Mouse (Mus musculus) cortical plate, adult 2 months (tissue): Measurements from ENCODE around the gene Btg3. TPM values are rescaled to one million over a fixed set of nuclear protein-coding genes. Genes with fewer than 3 reads are reported as not detected.

ENCODE experiments used
- H3K27ac ChIP-seq: fragments of 200-500 bp; 2 replicates; pipeline ENCODE4 v1.5.1; 2012; ENCODE audit warnings: low read length, control low read depth, inconsistent platforms; ENCODE audit not compliant: insufficient read depth
- H3K4me1 ChIP-seq: fragments of 200-500 bp; 2 replicates; pipeline ENCODE4 v1.6.1; 2011; ENCODE audit warnings: low read length; ENCODE audit not compliant: control insufficient read depth, insufficient read depth
- H3K4me3 ChIP-seq: fragments of 200-500 bp; 2 replicates; pipeline ENCODE4 v1.5.1; 2011; ENCODE audit warnings: mild to moderate bottlenecking, low read length, control low read depth; ENCODE audit not compliant: insufficient read depth
- CTCF ChIP-seq: fragments of 200-500 bp; IDR thresholded peaks from 2 replicates; pipeline ENCODE4 v1.5.1; 2011; ENCODE audit warnings: mild to moderate bottlenecking, control low read depth, low read length; ENCODE audit not compliant: insufficient read depth; ENCODE audit errors: extremely low read depth
- polyA plus RNA-seq: library from polyadenylated mRNA; depleted of rRNA; stranded (reverse); fragments of >200 nt; gene quantifications from 2 replicates; pipeline ENCODE4 v1.2.3, GENCODE M21; 2012; rRNA removed

Btg3 gene
- polyA plus RNA-seq, 1 experiment = 11.1 TPM

- H3K4me1 ChIP-seq = no peaks in the 10 kb centered on the region
- no peak overlapping the region for H3K4me3 ChIP-seq
- H3K27ac ChIP-seq = no peak overlapping the region
- no peak for TF ChIP-seq CTCF
Observed at GRCm38 (mm10) chr16:78283231-78283630, 93.8 kb downstream of the Btg3 start.

Other genes with a start within 250 kb of the Btg3 start
- gene Cxadr, start 75.7 kb downstream of the Btg3 start, polyA plus RNA-seq = 23.1 and 24.3 TPM in 2 replicates
- 6.2 and 6.8 TPM in 2 replicates for gene D16Ertd472e, start 199.5 kb upstream of the Btg3 start, polyA plus RNA-seq